Mouse (Mus musculus) adrenal gland, postnatal 10 days (tissue): ENCODE measurements at regions not wholly inside any gene's neighbourhood (a gene's known extent, or its start where the extent isn't known, plus 50 kb on each side); places are given as distances from the start of the nearest gene placed in this dataset.
A peak's percentile ranks its signal among the peaks of the same experiment; 100 is the strongest.

Experiments
- DNase-seq: peaks from one replicate; pipeline ENCODE4 v3.0.0; 2021; ENCODE audit warnings: mixed read lengths

GRCm38 (mm10) chr2:46678366-46678765 is 1561.2 kb upstream of the Zeb2 start:
- no peak for DNase-seq

GRCm38 (mm10) chr2:46669517-46670291 is 1552.5 kb upstream of the Zeb2 start:
- DNase-seq, result no peak

GRCm38 (mm10) chr2:46666990-46667337 is 1549.8 kb upstream of the Zeb2 start:
- no peak for DNase-seq

DNA sequence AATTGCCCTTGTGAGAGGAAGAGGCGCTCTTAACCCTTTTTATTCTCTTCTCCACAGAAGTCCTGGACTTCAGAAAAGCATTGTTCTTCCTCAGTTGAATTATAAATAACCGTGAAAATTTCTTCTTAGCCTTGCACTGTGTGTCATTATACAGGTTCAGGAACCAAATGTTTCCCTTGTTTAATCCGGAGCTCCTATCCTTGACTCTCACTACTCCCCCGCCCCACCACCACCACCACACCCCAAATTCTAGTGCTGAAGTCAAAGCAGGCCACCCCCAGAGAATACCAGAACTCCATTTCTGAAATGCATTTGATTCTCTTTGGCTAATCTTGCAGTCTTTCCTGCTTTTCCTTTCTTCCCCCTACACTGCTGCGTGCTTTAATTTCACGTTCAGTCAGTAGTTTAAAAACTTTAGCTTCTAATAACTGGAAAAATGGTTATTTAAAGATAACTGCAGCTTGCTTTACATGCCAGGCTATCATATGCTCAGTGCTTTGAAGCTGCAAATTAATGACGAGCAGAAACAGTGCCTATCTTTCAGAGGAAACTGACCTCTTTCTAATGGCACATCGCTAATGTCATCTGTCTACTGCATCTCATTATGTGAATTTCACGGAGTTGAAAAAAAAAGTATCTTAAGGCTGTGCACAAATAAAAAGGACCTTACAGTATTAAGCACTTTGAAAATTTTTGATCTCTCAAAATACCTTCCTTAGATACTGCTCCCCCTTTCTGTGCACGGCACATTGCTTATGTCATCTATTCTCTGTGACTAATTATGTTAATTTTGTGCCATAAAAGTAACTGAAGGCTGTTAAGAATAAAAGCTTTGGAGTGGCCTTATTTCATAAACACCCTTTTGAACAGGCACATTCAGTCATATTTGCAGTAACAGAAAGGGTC is 1549.1 kb upstream of the Zeb2 start:
- no peak for DNase-seq

GRCm38 (mm10) chr2:46661876-46662275 is 1544.7 kb upstream of the Zeb2 start:
- DNase-seq, result no peak

DNA sequence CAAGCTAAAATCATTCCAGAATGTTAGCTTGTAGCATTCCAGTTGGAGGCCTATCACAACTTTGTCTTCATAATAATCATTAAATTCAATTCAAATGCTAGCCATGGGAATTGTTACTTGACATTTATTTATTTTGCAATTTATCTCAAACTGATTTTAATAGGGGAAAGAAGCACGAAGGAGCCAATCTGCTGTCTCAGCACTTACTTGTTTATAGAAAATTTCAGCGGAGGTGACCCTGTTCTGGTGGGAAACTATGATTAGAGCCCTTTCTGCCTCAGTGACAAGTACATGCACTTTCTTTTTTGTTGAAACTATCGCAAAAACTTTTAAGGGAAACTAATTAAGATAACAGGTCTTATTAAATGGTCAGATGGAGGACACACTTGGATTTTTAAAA is 1543.4 kb upstream of the Zeb2 start:
- no peak for DNase-seq

GRCm38 (mm10) chr2:46655289-46655688 is 1538.1 kb upstream of the Zeb2 start:
- DNase-seq, result no peak

DNA sequence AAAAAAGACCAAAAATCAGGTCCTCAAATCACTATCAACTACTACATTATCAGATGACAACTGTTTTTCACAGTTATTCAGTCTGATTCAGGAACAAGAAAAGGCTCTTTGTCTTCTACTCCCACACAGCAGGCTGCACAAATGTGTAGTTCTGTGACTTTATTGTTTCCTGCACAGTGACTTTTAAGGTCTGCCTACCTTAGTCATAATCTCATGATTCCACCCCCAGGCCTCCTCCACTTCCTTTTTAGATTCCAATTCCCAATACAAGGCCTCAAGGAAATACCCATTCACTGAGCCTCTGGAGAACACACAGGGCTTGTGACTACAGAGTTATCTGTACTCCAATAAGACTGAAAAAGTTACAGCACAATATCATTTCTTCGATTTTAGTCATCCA is 1535.4 kb upstream of the Zeb2 start:
- DNase-seq, result no peak

DNA sequence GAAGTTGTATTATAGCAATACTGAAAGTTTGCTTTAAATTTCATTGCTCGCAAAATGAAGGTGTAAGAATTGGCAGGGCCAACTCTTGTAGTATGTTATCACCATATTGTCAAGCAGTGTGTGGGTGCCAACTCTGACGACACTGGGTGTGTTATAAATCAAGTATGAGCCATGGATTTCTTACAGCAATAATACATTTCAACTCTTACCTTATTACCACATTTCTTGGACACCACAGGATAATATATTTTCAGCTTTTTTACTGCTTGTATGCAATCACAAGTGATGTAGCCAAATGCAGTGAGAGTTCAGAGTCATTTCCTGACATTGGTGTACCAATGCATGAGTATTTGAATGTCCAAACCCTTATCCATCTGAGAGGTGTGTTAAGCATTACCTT is 1529.2 kb upstream of the Zeb2 start:
- peak; percentile 30 for DNase-seq

DNA sequence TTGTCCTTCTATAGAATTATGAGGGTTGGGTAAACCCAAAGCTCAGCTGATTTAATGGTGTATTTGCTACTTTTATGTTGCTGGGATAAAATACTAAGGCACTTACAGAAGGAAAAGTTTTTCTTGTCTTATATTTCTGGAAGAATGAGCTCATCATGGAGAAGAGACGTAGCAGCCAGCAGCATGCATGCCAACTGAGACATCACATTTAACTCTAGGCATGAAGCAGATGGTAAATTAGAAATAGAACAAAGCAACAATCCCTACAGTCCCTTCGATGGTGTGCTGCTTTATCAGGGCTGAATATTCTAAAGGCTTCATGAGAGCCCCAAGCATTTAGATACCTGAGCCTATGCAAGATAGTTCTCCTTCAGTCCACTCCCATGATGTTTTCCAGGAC is 1492.0 kb upstream of the Zeb2 start:
- no peak for DNase-seq

- DNase-seq, result no peak
Measured at GRCm38 (mm10) chr2:46581773-46582172, 1464.6 kb upstream of the Zeb2 start.

DNA sequence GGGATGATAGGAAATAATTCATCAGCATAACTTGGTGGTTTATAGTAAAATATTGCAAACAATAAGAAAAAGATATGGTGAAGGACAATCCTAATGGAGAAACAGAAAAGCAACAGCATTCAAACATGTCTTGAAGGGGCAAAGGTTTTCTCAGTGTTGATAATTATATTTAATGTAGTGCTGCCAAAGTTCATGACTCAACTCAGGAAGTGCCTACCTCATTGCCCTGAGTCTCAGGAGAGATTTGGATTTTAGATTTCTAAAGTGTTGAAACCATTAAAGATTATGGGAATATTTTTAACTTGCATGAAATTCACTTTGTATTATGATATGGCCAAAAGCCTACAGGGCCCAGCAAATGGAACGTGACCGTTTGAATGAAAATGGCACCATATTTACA is 1453.2 kb upstream of the Zeb2 start:
- no peak for DNase-seq

DNA sequence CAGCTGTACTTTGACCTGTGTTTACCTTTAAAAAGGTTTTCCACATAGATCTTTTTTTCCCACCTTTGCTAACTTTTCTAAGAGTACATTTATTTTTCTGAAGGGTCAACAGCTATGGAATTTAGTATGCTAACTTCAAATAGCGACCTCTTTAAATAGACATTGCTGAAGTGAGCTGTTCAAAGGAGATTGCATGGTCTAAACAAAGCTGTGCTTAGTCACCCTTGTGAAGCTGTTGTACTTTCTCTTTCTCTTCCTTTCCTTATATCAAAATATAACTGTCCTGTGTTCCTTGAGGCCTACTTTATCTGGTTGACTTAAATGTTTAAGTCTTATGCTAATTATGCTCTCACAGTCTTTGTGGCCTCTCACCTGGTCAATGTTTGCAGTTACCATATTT is 1416.2 kb upstream of the Zeb2 start:
- DNase-seq, result no peak

GRCm38 (mm10) chr2:46530686-46531085 is 1413.5 kb upstream of the Zeb2 start:
- DNase-seq, result no peak

DNA sequence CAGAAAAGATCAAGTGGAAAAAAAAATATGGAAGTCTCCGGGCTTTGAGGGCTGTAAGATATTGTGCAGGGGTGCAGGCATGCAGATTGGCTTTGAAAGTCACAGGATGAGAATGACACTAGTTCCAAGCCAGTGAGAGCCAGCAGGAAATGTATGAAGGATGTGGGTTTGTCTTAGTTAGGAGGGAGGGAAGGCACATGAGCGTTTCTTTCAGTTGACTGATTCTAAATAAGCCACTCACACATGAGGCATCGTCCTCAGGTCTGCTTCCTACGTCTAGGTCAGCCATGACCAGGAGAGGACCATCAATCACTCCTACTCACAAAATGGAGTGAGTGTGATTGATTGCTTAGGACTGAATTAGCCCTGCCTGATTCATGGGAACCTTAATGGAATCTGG is 1408.0 kb upstream of the Zeb2 start:
- no peak for DNase-seq

GRCm38 (mm10) chr2:46524625-46525024 is 1407.4 kb upstream of the Zeb2 start:
- DNase-seq, result no peak

- peak; percentile 2 for DNase-seq
Measured at GRCm38 (mm10) chr2:46521147-46521965, 1404.2 kb upstream of the Zeb2 start.

DNA sequence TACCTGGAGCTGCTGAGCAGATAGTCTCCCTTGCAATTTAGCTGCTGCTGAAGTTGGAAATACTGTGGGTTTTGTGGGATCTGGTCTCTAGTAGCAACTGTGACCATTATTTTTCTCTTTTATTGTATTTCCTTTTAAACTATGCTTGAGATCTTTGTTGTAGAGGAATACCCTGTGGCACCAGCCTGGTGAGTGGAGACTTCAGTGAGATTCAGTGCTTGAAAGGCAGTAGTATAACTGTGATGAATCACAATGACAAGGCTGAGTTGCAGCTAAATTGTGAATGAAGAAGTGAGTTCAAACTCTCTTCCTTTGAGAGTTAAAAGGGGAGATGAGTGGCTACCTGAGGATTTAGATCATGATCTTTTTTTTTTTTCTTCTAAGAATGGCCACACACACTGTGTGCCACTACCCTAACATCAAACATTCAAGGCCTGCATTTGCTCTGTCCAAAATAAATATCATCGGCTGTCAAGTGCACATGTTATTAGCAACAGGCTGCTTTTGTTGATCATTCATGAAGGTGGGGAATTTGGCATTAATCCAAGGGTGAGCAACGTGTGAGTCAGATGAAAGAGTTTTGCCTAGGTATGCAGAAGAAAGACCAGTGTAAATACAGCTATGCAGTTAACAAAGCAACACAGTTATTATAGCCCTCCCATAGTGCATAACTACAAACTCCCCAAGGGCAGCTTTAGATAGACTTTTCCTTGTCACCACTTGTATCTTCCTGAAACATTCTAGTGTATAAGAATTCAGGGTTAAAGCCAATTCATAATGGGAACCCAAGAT is 1395.2 kb upstream of the Zeb2 start:
- no peak for DNase-seq

DNA sequence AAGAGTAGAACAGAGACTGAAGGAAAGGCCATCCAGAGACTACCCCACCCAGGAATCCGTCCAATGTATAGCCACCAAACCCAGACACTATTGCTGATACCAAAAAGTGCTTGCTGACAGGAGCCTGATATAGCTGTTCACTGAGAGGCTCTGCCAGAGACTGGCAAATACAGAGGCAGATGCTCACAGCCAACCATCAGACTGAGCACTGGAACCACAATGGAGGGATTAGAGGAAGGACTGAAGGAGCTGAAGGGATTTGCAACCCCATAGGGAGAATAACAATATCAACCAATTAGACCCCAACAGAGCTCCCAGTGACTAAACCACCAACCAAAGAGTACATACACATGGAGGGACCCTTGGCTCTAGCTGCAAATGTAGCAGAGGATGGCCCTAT is 1389.8 kb upstream of the Zeb2 start:
- DNase-seq, result no peak

DNA sequence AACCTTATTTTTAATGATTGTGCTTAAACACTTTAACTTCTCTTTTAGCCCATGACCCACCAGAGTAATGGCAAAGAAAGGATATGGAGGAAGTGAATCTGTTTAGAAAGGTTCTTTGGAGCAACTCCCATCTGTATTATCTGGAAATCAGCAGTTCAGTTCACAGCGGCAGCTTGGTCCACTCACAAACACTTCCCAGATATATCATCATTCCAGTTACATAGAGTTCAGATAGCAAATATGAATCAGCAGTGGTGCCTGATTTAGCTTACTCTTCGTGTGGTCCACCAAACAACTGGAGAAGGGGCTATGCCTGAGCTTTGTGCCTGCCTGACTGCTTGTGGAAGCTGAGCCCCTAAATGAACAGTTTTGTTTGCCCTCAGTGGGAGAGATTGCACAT is 1385.9 kb upstream of the Zeb2 start:
- no peak for DNase-seq

- DNase-seq, result no peak
Measured at GRCm38 (mm10) chr2:46492299-46492698, 1375.1 kb upstream of the Zeb2 start.

DNA sequence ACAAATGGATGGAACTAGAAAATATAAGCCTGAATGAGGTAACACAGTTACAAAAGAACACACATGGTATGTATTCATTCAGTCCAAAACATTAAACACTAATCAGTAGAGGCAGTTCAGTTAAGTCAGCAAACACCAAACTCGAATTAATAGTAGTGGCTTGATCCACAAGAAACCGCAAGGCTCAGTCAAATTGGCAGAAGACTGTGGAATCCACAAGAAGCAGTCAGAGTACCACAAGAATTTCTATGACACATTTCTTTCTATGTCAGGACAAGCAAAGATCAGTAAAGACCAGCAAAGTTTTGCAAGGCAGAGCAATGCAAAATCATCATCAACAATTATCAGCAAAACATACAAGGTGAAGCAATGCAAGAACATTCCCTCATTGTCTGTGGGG is 1373.9 kb upstream of the Zeb2 start:
- no peak for DNase-seq
